Mouse (Mus musculus) midbrain, embryonic 13.5 days (tissue): ENCODE measurements around the gene Rps6kc1. TPM values are rescaled to one million over a fixed set of nuclear protein-coding genes. Genes with fewer than 3 reads are reported as not detected.

Experiments
- ATAC-seq: fragments of 200-750 bp; cut with Nextera tagmentation; 2 replicates; pipeline ENCODE4 v1.8.0; 2017; ENCODE audit warnings: mild to moderate bottlenecking, moderate TSS enrichment, moderate library complexity
- H3K27ac ChIP-seq: fragments of 300-500 bp; sonication (generic); 2 replicates; pipeline ENCODE4 v1.5.1; 2015; ENCODE audit warnings: inconsistent platforms, mild to moderate bottlenecking, moderate library complexity
- H3K27me3 ChIP-seq: fragments of 300-500 bp; sonication (generic); 2 replicates; pipeline ENCODE4 v1.6.1; 2015; ENCODE audit warnings: mild to moderate bottlenecking, inconsistent platforms
- H3K36me3 ChIP-seq: fragments of 300-500 bp; sonication (generic); 2 replicates; pipeline ENCODE4 v1.6.1; 2015; ENCODE audit warnings: mild to moderate bottlenecking, inconsistent platforms
- H3K4me1 ChIP-seq: fragments of 300-500 bp; sonication (generic); replicated peaks from 2 replicates; pipeline ENCODE4 v1.6.1; 2015; ENCODE audit warnings: inconsistent platforms
- H3K4me2 ChIP-seq: fragments of 300-500 bp; sonication (generic); replicated peaks from 2 replicates; pipeline ENCODE4 v1.6.1; 2015; ENCODE audit warnings: moderate library complexity, mild to moderate bottlenecking, inconsistent platforms
- H3K4me3 ChIP-seq: fragments of 300-500 bp; sonication (generic); replicated peaks from 2 replicates; pipeline ENCODE4 v1.5.1; 2015; ENCODE audit warnings: mild to moderate bottlenecking, inconsistent platforms
- H3K9ac ChIP-seq: fragments of 300-500 bp; sonication (generic); replicated peaks from 2 replicates; pipeline ENCODE4 v1.6.1; 2015; ENCODE audit warnings: mild to moderate bottlenecking, inconsistent platforms
- H3K9me3 ChIP-seq: fragments of 300-500 bp; sonication (generic); 2 replicates; pipeline ENCODE4 v1.6.1; 2016; ENCODE audit warnings: mild to moderate bottlenecking, inconsistent platforms
- WGBS: fragments of 180-500 bp; shearing (Covaris S2); methylation state at CpG from one replicate; pipeline ENCODE4 v1.1.7; 2015; 5-methylcytosine and 5-hydroxymethylcytosine counted together
- polyA plus RNA-seq: library from polyadenylated mRNA; unstranded; fragments of >200 nt; fragmentation: Nextera tagmentation; extraction: Ambion mirVana; gene quantifications from 2 replicates; pipeline ENCODE4 v1.2.1, GENCODE M21; 2015

The Rps6kc1 gene
- polyA plus RNA-seq, 1 experiment from 2014 or later: 28.9 TPM

DNA sequence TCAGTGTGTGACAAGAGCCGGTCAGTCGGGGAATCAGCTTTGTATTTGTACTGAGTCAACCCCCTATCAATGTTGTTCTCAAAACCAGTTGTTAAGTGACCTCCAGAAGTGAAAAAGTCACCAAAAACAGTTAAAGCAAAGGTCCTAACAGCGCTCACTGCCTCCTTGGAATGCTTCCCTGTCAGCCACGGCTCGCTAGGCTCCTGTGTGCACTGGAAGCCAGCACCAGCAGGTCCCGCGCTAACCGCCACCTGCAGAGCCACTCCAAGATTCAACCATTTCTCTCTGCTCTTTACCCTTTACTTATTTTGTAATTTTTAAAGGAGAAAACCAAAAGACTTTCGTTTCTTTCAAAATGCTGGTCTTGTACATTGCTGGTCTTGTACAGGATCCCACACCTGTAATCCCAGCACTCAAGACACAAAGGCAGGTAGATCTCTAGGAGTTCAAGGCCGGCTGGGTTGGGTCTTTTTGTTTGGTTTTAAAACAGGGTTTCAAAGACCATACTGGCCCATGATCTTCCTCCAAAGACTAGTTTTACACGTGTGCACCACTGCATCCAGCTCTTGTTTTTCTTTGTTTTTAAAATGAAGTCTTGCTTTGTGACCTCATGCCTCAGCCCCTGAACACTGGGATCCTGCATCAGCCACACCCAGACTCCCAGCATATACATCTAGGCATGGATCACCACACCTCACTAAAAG, 62.3 kb downstream of the Rps6kc1 start:
- no peak overlapping the region for H3K4me3 ChIP-seq
- no peak for ATAC-seq

GRCm38 (mm10) chr1:190848676-190849075, 62.9 kb downstream of the Rps6kc1 start:
- Histone ChIP-seq H3K4me1 (no peaks in the 10 kb centered on the region), H3K36me3 (peaks cover 16% of the 10 kb centered on the region), H3K27me3 (no peaks in the 10 kb centered on the region), H3K4me3 (no peak overlapping the region), H3K4me2 (no peak overlapping the region), H3K9me3 (no peaks in the 10 kb centered on the region), H3K9ac (no peak overlapping the region), H3K27ac (no peak overlapping the region)
- no peak for ATAC-seq
- 53% methylated on average over 3 of the region's 3 CpGs for WGBS

More for the DNA sequence above, 62.3 kb downstream of the Rps6kc1 start:
- no peak overlapping the region for H3K4me2 ChIP-seq
- WGBS: 77% methylated on average over 11 of the region's 11 CpGs
- peaks cover 10% of the 10 kb centered on the region; the same call in 1 of the 2 replicates for H3K36me3 ChIP-seq
- H3K27me3 ChIP-seq: no peaks in the 10 kb centered on the region
- no peaks in the 10 kb centered on the region for H3K4me1 ChIP-seq
- H3K27ac ChIP-seq: no peak overlapping the region
- no peak overlapping the region for H3K9ac ChIP-seq
- no peaks in the 10 kb centered on the region for H3K9me3 ChIP-seq

- ATAC-seq: no peak
- Histone ChIP-seq H3K4me1 (no peaks in the 10 kb centered on the region), H3K9ac (no peak overlapping the region), H3K4me3 (no peak overlapping the region), H3K36me3 (peaks cover 31% of the 10 kb centered on the region), H3K27me3 (no peaks in the 10 kb centered on the region), H3K4me2 (no peak overlapping the region), H3K27ac (no peak overlapping the region), H3K9me3 (no peaks in the 10 kb centered on the region)
- WGBS: 82% methylated on average over 3 of the region's 3 CpGs
Observed at GRCm38 (mm10) chr1:190846956-190847355, 64.6 kb downstream of the Rps6kc1 start.

DNA sequence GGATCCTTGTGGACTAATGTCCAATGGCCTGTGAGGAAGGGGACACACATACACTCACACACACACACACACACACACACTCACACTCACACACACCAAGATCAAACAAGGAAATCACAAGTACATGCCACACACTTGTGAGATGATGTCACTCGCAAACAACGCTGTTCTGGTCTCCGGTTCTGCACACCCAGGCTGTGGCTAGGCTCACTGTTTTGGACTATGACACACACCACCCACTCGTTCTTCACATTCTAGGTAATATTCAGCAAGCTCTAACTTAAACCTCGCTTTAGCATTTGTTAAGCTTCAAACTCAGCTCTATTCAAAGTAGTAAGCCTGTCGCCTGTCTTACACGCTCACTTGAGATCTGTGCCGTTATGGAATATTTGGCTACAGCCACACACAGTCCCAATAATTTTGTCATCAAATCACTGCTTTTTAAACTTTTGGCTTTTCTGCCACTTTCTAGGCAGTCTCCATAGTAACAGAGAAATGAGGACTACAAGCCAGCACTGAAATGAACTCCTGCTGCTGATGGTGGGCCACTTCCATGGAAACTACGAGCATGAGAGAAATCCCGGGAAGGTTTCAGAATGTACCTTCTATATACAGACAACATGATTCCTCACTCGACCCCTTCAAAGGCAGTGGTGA, 65.4 kb downstream of the Rps6kc1 start:
- Histone ChIP-seq H3K27me3 (no peaks in the 10 kb centered on the region), H3K4me1 (no peaks in the 10 kb centered on the region), H3K4me2 (no peak overlapping the region), H3K27ac (no peak overlapping the region), H3K4me3 (no peak overlapping the region), H3K9me3 (no peaks in the 10 kb centered on the region), H3K36me3 (peaks cover 33% of the 10 kb centered on the region), H3K9ac (no peak overlapping the region)
- 91% methylated on average over 11 of the region's 11 CpGs for WGBS
- no peak for ATAC-seq

GRCm38 (mm10) chr1:190845419-190845818, 66.2 kb downstream of the Rps6kc1 start:
- WGBS: 87% methylated on average over 4 of the region's 4 CpGs

DNA sequence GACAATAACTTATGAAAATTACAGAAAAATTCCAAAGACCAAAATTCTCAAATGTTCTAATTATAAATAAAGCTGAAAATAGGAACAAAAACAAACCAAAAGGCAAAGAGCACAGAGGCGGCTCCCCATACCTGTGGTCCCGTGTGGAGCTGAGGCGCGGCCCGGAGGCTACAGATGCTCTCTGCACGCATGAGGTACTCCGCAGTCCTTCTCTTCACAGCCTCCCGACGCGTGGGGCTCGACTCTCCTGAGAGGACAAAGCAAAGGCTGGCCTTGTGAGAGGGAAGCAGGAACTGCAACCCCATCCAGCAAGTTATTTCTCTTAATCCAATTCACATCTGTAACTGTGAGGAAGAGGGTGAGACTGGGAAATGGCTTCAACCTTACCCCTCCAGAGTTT, 67.2 kb downstream of the Rps6kc1 start:
- H3K4me2 ChIP-seq: no peak overlapping the region
- 85% methylated on average over 11 of the region's 11 CpGs for WGBS
- no peak overlapping the region for H3K4me3 ChIP-seq
- H3K27me3 ChIP-seq: no peaks in the 10 kb centered on the region
- H3K27ac ChIP-seq: no peak overlapping the region
- no peaks in the 10 kb centered on the region for H3K4me1 ChIP-seq
- no peak for ATAC-seq
- no peaks in the 10 kb centered on the region for H3K9me3 ChIP-seq
- H3K9ac ChIP-seq: no peak overlapping the region
- H3K36me3 ChIP-seq: peaks cover 45% of the 10 kb centered on the region

More at GRCm38 (mm10) chr1:190845419-190845818, 66.2 kb downstream of the Rps6kc1 start:
- no peak overlapping the region for H3K9ac ChIP-seq
- peaks cover 38% of the 10 kb centered on the region for H3K36me3 ChIP-seq
- H3K4me1 ChIP-seq: no peaks in the 10 kb centered on the region
- no peaks in the 10 kb centered on the region for H3K27me3 ChIP-seq
- no peak overlapping the region for H3K4me2 ChIP-seq
- H3K4me3 ChIP-seq: no peak overlapping the region
- no peak for ATAC-seq
- no peak overlapping the region for H3K27ac ChIP-seq
- H3K9me3 ChIP-seq: no peaks in the 10 kb centered on the region

- 92% methylated on average over 2 of the region's 2 CpGs for WGBS
- Histone ChIP-seq H3K9me3 (no peaks in the 10 kb centered on the region), H3K27me3 (no peaks in the 10 kb centered on the region), H3K4me2 (no peak overlapping the region), H3K4me1 (no peaks in the 10 kb centered on the region), H3K27ac (no peak overlapping the region), H3K4me3 (no peak overlapping the region), H3K36me3 (peaks cover 35% of the 10 kb centered on the region), H3K9ac (no peak overlapping the region)
- ATAC-seq: no peak
Observed at GRCm38 (mm10) chr1:190836046-190836445, 75.5 kb downstream of the Rps6kc1 start.

GRCm38 (mm10) chr1:190834201-190834907, 77.2 kb downstream of the Rps6kc1 start:
- H3K27ac ChIP-seq: no peak overlapping the region
- H3K9ac ChIP-seq: no peak overlapping the region
- H3K4me1 ChIP-seq: no peaks in the 10 kb centered on the region
- H3K4me2 ChIP-seq: no peak overlapping the region
- no peak for ATAC-seq
- H3K9me3 ChIP-seq: no peaks in the 10 kb centered on the region
- peaks cover 30% of the 10 kb centered on the region for H3K36me3 ChIP-seq
- WGBS: 83% methylated on average over 7 of the region's 7 CpGs
- no peaks in the 10 kb centered on the region for H3K27me3 ChIP-seq
- H3K4me3 ChIP-seq: no peak overlapping the region

- Histone ChIP-seq H3K4me3 (no peak overlapping the region), H3K9ac (no peak overlapping the region), H3K36me3 (peaks cover 31% of the 10 kb centered on the region), H3K4me1 (no peaks in the 10 kb centered on the region), H3K4me2 (no peak overlapping the region), H3K27me3 (no peaks in the 10 kb centered on the region), H3K9me3 (no peaks in the 10 kb centered on the region), H3K27ac (no peak overlapping the region)
- WGBS: 86% methylated on average over 8 of the region's 8 CpGs
- ATAC-seq: no peak
Observed at GRCm38 (mm10) chr1:190832965-190833630, 78.5 kb downstream of the Rps6kc1 start.

GRCm38 (mm10) chr1:190831839-190832497, 79.6 kb downstream of the Rps6kc1 start:
- WGBS: 66% methylated on average over 10 of the region's 10 CpGs
- peak; percentile 34; the same call in 1 of the 2 replicates for ATAC-seq
- no peak overlapping the region for H3K4me3 ChIP-seq
- no peak overlapping the region for H3K27ac ChIP-seq
- H3K27me3 ChIP-seq: no peaks in the 10 kb centered on the region
- H3K36me3 ChIP-seq: peaks cover 34% of the 10 kb centered on the region
- no peak overlapping the region for H3K9ac ChIP-seq
- H3K4me2 ChIP-seq: no peak overlapping the region
- H3K9me3 ChIP-seq: no peaks in the 10 kb centered on the region
- H3K4me1 ChIP-seq: no peaks in the 10 kb centered on the region

DNA sequence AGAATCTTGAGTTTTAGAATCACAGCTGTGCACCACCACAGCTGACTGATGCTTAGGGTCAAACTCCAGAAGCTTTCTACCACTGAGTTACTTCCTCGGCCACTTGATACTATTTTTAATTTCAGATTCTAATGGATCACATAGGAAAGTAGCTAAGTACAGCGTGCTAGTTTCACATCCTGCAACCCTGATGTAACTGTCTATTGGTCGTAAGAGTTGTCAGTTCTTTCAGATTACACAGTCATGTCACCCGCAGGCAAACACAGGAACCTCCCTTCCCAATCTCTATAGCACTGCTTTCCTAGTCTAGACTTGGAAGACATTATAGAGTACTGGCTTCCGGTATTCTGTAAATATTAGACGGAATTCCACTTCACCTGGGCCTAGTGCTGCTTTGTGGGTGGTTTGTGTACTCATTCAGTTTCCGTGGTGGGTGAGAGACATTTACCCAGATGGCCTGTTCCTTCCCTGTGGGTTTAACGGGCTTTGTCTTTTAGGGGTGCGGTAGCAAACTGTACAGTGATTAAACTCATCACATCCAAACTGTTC, 85.0 kb downstream of the Rps6kc1 start:
- H3K9me3 ChIP-seq: no peaks in the 10 kb centered on the region
- no peaks in the 10 kb centered on the region for H3K27me3 ChIP-seq
- no peak overlapping the region for H3K27ac ChIP-seq
- ATAC-seq: no peak
- no peak overlapping the region for H3K4me3 ChIP-seq
- WGBS: 92% methylated on average over 9 of the region's 9 CpGs
- H3K4me1 ChIP-seq: no peaks in the 10 kb centered on the region
- no peak overlapping the region for H3K4me2 ChIP-seq
- H3K9ac ChIP-seq: no peak overlapping the region
- peaks cover 18% of the 10 kb centered on the region for H3K36me3 ChIP-seq
